Mouse (Mus musculus) c-Kit-positive CD71-positive TER-119-negative erythroid progenitor cells, embryonic 14.5 days (primary cell): ENCODE results near the gene Mettl16.

Experiments
- DNase-seq: peaks from one replicate; pipeline ENCODE4 v3.0.0-alpha.2; 2013; ENCODE audit warnings: low read depth

Mettl16 gene

GRCm38 (mm10) chr11:74847919-74848521 is 77.4 kb downstream of the Mettl16 start:
- peak; percentile 75 for DNase-seq

GRCm38 (mm10) chr11:74850998-74851661 is 80.5 kb downstream of the Mettl16 start:
- no peak for DNase-seq

GRCm38 (mm10) chr11:74857756-74858155 is 87.1 kb downstream of the Mettl16 start:
- no peak for DNase-seq

- no peak for DNase-seq
These were observed 91.5 kb downstream of the Mettl16 start for GRCm38 (mm10) chr11:74862129-74862528.

GRCm38 (mm10) chr11:74863471-74863870 is 92.8 kb downstream of the Mettl16 start:
- DNase-seq, result no peak

- no peak for DNase-seq
These were observed 93.8 kb downstream of the Mettl16 start for GRCm38 (mm10) chr11:74864421-74864820.

- DNase-seq, result no peak
These were observed 94.6 kb downstream of the Mettl16 start for GRCm38 (mm10) chr11:74865252-74865651.

GRCm38 (mm10) chr11:74866640-74867039 is 96.0 kb downstream of the Mettl16 start:
- no peak for DNase-seq

GRCm38 (mm10) chr11:74867181-74867580 is 96.6 kb downstream of the Mettl16 start:
- DNase-seq, result no peak

- no peak for DNase-seq
These were observed 97.6 kb downstream of the Mettl16 start for GRCm38 (mm10) chr11:74868046-74868760.

- DNase-seq, result no peak
These were observed 99.0 kb downstream of the Mettl16 start for GRCm38 (mm10) chr11:74869603-74870002.

GRCm38 (mm10) chr11:74870544-74870943 is 99.9 kb downstream of the Mettl16 start:
- DNase-seq, result no peak

GRCm38 (mm10) chr11:74870991-74871622 is 100.5 kb downstream of the Mettl16 start:
- no peak for DNase-seq

- no peak for DNase-seq
These were observed 104.0 kb downstream of the Mettl16 start for GRCm38 (mm10) chr11:74874630-74875029.

GRCm38 (mm10) chr11:74876801-74877200 is 106.2 kb downstream of the Mettl16 start:
- DNase-seq, result no peak
